Mouse (Mus musculus) urinary bladder, postnatal 36 days (tissue): ENCODE results near the gene Tmc7.
A peak's percentile ranks its signal among the peaks of the same experiment; 100 is the strongest.

Experiments used
- DNase-seq, 2 experiments: peaks; one replicate each; pipeline ENCODE4 v3.0.0; 2022; ENCODE audit warnings: low spot score in 2 of 2, mixed read lengths in 1 of 2

Tmc7 gene

DNA sequence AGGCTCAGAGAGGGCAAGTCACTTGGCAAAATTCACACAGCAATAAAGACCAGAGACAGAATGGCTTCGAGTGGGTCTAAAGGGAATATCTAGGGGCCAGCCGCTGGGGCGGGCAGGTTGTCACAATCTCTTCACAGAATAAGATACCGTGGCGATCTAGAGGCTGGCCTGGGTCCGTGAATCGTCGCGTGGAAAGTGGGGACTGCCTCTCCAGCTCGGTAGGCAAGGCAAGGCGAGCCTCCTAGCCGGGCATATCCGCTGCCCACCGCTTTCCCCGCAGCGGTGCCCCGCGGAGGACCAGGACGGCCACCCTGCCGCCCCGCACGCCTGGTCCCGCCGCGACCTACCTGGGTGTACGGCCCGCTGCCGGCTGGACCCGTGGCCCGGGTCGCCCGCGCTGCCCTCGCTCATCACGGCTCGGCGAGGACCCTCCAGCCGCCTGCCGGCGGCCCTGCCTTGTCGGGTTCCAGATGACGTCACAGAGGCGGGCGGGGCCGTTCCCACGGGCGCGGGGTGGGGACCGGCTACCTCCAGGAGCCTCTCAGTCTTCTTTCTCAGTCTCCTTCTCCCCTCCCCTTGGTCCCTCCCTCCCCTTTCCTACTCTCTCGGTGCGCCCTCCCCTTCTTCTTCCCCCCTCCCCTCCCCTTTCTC is at the start of gene Tmc7:
Gene Tmc7 (minus strand): TSS at position 480 of the 651 bp plus-strand sequence.
- peak; percentile 68 to 70 for DNase-seq

DNA sequence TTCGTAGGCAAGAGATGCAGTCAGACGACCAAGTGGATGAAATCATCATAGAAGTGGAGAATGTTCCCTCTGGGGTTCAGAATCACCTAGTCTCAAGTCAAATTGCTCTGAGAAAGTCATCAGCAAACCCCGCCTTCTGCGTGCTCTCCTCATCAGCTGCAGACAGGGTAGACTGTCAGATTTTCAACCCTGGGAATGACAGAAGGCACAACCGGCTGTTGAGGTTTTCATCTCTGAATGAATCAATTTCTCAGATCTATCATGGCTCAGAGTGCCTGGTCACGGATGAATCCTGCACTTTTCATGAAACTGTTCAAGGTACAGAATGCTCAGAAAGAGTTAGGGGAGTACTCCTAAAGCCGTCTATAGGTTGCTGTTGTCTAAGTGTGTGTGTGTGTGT is 49.4 kb upstream of the Tmc7 start:
- DNase-seq: no peak

DNA sequence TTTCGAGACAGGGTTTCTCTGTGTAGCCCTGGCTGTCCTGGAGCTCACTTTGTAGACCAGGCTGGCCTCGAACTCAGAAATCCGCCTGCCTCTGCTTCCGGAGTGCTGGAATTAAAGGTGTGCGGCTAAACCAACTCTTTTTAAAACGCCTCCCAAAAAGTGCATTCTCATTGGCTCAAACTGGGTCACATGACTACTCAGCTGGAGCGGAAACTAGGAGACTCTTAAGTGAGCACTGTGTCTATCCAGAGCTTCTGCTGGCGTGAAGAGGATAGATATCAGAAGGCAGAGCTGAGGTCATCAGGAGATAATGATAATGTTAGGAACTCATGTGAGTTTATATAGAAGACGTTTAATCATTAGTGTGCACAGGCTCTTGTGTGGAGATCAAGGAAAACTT is 48.6 kb upstream of the Tmc7 start:
- DNase-seq: no peak

DNA sequence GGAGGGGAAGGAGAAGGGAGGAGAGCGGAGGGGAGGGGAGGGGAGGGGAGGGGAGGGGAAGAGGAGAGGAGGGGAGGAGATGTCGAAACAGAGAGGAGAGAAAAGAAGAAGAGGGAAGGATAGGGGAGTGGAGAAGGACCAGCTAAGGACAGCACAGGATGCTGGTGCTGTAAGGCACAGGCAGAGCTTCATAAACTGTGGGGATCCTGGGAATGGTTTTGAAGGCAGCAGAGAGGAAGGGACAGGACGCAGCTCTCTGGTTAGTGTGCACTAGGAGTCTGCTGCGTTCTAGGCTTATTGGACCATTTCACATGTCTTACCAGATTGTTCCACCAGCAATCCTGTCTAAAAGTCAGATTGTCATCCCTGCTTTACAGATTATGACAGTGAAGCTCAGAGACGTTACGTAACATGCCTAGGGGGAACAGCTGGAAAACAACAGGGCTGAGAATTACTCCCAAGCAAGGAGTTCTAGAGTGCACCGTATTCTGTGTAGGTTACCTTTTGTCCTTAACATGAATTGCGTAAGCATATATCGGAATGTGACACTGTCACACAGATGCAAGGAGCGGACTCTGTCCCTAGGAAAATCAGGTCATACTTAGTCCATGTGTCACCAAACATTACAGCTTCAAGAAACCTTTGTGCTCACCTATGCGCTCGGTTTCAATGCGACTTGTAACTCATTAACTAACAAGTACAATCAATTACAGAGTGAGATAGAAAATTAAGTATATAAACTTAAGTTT is 43.2 kb upstream of the Tmc7 start:
- DNase-seq: no peak

DNA sequence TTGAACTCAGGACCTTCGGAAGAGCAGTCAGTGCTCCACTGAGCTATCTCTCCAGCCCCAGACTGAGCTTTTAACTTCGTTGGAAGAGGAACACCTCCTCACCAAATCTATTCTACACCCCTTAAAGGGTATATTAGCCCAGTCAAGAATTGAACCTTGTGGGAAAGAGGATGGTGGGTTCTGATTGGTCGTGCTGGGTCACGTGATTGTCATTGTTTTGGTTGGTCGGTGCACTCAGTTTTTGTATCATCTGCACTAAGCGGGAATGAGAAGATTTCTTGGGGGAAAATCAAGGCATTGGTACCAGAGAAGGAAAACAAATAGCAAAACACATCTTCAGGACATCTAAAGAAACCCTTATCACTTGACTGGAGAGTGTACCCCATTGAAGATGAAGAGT is 36.6 kb upstream of the Tmc7 start:
- no peak for DNase-seq

DNA sequence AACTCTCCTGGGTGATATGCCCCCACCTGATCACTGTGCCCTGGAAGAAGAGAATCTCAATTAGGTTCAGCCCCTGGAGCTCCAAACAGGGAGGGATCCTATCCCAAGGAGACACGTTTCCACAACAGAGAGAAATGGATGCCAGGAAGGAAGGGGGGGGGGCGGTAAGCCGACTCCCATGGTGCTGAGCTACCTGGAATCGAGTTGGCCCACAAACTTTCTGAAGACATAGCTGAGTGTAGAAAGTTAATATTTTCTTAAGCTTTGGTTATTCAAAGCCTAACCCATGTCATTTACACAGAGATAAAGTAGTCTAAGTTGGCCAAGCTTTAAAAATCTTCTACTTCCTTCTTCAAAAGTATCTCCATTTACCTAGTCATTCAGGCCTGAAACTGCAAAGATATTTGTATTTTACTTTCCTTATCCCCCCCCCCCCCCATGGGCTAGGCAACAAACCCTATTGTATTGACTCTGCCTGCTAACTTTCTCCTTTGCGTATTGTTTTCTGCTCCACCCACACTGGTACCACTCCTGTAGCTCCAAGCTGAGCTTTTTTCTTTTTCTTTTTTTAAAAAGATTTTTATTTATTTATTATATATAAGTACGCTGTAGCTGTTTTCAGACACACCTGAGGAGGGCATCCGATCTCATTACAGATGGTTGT is 35.8 kb upstream of the Tmc7 start:
- DNase-seq: no peak

DNA sequence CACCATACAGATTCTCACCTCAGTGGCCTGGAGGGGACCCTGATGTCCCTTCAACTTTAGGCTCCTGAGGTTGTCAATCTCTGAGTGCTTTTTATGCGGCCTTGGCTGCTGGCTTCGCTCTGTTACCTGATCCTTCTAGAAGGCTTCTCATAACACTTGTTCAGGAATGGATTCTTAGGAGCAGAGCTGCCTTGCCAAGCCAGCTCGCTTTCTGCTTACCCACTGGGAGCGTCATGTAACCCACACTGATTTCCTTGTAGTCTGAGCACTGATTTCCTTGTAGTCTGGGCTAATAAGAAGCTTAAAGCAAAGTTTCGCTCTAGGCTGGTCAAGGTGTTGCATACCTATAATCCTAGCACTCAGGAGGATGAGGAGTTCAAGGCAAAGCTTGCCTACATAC is 33.6 kb upstream of the Tmc7 start:
- DNase-seq: no peak

DNA sequence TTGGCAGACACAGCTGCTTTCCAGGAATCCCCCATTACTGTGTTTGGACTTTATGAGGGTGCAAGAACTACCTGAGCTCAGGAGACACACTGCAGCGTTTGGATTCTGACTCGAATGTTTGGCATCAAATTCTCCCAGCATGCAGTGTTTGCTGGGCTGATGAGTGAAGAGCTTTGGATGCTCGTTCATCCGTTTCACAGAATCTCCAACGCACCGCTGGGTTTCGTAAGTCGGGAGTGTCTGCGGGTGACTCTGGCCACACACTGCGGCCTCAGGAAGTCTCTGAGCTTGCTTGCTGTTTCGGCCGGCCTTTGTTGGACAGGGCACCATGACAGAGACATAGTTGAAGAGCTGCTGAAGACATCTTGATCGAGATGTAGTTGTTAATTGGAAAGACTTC is 29.5 kb upstream of the Tmc7 start:
- DNase-seq: no peak

DNA sequence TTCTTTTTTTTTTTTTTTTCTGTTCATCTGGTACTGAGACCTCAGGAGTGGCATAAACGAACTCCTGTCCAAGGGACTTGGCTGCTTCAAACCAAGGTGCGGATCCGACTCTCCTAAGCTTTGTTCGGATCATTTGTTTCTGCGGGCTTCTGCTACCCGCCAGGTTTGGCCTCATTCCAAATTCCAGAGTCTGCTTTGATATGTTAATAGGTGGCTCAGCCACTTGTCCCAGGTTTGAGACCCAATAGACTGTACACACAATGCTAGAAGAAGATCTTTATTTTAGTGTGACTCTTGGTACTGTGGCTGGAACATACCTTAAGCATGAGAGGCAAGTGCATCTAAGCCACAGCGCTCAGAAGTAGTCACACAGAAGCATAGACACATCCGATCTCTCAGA is 27.4 kb upstream of the Tmc7 start:
- DNase-seq: no peak

DNA sequence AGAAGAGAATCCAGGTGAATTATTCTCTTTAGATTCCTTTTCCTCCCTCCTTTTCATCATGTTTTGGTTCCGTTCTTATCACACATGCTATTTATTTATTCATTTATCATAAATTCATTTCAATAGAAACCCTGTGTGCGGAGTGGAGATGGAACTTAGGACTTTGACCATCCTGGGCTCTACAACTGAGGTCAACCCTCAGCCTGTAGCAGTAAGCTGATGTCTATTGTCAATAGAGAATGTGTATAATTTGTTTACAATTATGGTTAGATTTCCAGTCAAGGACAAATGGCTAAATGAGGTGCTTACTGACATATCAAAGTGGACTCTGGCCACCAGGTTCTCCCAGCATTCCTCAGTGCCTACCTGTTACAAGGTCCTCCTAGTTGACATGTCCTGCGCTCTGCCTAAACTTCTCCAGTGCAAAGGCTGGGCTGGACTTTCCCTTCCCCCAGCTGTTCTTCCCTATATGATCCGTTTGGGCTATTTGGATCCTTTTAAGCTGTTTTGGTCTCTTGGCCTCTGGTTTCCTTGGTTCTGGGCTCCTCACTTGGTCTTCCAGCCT is 26.7 kb upstream of the Tmc7 start:
- DNase-seq: no peak

DNA sequence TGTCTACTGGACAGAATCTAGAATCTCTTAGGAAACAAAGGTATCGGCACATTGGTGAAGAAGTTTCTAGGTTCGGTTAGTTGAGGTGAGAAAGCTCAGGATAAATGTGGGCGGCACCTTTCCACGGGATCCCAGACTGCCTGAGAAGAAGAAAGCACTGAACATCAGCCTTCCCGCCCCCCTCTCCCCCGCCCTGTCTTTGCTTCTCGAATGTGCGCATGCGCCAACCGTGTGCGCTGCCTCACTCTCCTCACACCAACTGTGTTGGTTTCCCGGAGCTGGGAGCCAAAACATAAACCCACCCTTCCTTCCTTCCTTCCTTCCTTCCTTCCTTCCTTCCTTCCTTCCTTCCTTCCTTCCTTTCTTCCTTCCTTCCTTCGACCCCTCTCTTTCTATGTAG is 26.2 kb upstream of the Tmc7 start:
- DNase-seq: no peak

DNA sequence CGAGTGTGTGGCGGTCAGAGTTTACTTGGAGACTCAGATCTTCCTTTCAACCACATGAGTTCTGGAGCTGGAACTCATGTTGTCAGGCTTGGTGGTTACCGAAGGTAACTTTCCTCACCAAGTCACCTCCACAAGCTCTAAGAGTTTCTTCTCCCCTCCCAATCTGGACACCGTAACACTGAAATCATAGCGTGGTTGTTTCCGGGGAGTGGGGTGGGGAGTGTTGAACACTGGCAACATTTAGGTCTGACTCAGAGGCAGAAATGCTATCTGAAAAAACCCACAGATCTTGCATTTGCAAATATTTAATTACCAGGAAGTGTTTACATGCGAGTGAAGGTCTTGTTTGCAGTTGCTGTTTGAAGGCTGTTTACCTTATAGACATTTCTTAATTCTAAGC is 25.3 kb upstream of the Tmc7 start:
- DNase-seq: no peak

DNA sequence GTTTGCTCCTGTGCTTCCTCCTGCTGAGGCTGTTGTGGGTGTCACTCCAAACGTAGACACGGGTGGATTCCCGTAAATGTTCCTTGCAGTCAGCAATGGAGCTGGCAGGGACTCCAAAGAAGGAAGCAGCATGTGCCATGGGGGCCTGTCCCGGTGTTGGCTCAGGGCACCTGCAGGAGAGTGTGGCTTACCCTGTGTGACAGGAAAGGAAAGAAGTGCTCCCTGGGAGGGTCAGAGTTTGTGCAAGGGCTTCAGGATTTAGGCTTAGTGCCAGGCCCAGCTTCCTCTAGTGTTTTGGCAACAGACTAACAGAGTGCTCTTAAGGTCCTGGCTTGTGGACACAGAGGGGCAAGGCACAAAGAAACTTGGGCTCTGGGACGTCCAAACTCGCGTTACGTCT is 20.3 kb upstream of the Tmc7 start:
- DNase-seq: no peak

DNA sequence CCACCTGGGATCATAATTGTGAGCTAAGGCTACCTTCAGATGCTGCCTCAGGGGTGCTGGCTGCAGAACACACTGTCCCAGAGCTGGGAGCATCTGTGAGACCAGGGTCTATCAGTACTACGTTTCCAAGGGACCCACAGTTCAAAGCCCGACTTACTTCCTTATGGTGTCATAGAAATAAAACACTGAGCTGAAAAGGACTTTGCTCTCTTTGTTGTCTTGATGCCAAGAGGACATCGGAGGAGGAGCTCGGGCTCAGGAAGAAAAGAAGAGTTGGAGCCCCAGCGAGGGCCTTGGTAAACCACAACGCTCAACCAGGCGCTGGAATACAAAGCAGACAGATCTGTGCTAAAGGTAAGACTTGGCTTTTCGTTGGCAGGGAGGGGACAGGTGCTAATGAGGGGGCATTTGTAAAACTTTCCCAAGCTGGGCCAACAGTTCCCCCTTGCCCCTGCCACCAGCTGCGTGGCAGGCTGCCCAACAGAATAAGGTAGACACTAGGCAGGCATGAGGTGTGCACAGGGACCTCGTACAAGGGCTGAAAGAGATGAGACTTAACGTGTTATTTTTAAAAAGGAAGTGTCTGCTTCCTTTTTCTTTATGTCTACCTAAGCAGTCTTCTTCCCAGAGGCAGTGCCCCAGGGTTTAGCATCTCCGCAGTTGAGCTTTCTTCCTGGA is 15.6 kb upstream of the Tmc7 start:
- DNase-seq: no peak

DNA sequence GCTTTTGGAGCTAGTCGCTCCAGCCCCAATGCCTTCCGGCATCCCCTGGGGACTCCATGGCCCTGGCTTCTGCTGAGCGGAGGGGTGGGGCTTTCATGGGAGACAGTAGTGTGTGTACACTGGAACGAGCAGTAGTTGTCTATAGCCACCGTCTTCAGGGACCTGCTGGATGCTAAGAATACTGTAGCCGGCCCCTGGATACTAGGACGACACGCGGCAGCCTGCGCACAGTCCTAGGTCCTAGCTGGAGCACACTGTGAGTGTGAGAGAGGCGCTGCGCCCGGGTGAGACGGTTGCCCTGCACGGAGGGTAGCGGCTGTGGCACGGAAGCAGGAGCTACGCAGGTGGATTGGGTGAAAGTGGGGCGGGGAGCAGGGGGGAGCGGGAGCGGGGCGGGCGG is 12.7 kb upstream of the Tmc7 start, which contains the start of gene Tmc5:
Gene Tmc5 (plus strand): TSS at position 97 of the 400 bp plus-strand sequence.
- no peak for DNase-seq

DNA sequence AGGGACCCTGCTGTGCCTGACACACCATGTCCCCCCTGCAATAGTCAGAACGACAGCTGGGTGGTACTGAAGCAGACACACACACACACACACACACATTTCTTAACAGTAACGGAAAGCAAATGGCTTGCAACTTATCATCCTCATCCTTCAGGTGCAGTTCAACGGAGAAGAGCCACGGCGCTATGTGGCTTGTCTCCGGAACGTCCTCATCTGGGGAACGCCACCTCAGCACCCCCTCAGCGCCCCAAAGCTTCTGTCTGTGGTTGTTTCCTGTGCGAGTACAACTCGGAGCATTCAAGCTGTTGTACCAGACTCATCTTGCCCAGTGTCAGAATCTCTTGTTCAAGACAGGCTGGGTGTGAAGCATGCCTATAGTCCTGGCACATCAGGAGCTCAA is 11.7 kb upstream of the Tmc7 start:
- no peak for DNase-seq

DNA sequence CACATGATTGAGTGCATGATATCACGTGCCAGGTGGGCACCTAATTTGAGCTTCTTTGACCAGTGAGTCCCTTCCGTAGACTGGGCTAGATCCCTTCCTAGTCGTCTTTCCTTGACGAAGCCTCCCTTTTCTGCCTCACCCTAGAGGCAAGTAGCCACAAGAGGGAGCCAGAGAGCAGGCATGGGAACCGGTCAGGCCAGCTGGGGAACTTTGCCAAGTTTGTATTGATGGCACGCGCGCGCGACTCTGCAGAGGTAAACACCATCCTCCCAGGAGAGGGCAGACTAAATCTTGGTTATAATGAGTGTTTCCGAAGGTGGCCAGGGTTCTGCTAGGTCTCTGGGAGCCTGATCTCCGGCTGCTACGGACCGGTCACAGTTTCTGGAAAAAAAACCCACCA is 10.7 kb upstream of the Tmc7 start:
- peak; percentile 91 for DNase-seq

DNA sequence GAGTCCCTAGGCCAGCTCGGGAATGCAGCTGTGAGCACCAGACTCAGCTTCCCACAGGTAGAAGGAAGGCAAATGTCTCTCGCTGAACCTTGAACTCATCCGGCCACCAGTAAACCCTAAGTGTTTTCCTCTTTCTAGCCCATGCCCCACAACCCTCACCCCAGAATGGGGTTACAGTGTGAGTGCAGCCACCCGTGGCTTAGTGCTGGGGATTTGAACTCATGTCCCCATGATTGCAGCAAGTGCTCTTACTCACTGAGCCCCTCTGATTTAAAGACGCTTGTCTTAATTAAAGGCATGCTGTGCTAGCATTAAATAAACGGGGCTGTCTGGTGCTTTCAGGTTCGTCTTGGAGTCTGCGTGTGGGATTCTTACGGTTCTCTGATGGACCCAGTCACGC is 10.1 kb upstream of the Tmc7 start:
- DNase-seq: no peak

DNA sequence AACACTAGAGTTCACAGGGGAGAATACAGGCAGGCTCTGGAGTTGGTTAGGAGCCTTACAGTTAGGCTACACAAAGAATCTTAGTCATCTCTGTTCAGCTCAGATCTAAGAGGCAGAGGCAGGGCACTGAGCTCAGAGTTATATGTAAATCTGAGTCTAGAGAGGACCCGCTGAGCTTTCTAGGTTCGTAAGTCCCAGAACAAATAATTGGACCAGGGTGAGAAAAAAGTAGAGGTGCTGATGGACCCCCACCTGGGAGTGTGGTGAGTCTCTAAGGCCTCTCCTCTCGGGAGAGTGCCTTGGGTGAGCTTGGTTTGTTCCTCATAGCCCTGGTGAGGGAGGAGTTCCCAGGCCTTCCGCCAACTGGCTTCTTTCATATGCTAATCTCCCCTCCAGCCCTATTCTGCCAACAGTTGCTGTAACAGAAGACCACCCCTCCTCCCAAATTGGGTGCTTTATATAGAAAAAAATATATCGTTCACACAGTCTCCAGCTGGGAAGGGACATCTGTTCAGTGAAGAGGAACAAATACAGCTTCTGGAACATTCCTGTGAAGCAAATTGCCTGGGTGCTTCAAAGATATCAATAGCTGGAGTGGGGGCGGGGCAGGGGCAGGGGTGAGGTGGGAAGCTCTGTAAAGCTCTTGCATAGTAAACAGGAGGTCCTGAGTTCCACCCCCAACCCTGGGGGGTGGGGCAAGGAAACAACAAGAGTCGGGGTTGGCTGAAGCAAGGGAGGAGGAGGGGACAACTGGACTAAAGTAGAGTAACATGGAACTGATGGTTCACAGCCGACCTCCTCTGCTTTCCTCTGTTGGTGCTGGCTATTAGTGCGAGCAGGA is 9.3 kb upstream of the Tmc7 start:
- no peak for DNase-seq

DNA sequence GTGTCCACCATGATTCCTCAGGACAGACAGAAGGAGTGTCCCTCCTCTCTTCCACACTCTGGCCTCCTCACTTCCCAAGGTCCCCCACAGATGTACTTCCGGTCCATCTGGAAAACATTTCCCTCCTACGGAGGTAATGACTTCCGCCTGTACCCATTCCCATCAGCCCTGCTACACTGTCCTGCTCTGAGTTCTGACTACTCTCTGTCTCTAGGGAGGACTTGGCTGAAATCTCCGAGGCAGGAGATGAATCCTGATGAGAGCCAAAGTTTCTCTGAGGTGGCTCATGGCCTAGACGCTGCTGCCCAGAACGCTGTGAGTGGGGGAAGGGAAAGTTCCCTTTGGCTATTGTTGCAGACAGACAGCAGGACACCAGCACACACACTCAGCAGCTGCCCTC is 7.6 kb upstream of the Tmc7 start:
- DNase-seq: no peak

DNA sequence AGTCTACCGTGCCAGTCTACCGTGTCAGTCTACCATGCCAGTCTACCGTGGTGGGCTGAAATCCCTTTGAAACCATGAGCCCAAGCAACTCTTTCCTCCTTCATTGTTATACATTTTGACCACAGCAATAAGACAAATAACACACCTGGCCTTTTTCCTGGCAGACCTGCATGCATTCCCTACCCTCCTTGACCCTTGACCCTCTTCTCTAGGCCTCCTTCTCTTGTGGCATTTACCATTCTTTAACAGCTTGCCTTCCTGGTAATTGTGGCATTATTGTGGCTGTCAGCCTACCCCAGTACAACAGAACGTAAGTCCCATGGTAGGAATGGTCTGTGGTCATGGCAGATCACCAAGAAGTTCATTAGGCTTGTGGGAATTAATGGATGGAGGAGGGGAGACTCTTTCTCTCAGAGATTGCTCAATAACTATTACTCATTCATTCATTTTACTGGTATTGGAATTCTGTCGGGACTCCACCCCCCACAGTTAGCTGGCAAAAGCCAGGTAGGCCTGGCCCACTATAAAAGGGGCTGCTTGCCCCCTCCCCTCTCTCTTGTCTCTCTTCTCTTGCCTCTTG is 6.3 kb upstream of the Tmc7 start:
- DNase-seq: no peak
